Mouse (Mus musculus) liver, embryonic 12.5 days (tissue): ENCODE data around the gene Med12l. TPM values are rescaled to one million over a fixed set of nuclear protein-coding genes. Genes with fewer than 3 reads are reported as not detected.

ENCODE experiments used
- ATAC-seq: fragments of 200-750 bp; cut with Nextera tagmentation; 2 replicates; pipeline ENCODE4 v1.8.0; 2017; ENCODE audit warnings: moderate number of reproducible peaks, mild to moderate bottlenecking, moderate library complexity
- H3K27ac ChIP-seq: fragments of 300-500 bp; sonication (generic); 2 replicates; pipeline ENCODE4 v1.5.1; 2016; ENCODE audit warnings: mild to moderate bottlenecking
- H3K27me3 ChIP-seq: fragments of 300-500 bp; sonication (generic); replicated peaks from 2 replicates; pipeline ENCODE4 v1.6.1; 2016; ENCODE audit warnings: mild to moderate bottlenecking, moderate library complexity
- H3K36me3 ChIP-seq: fragments of 300-500 bp; sonication (generic); 2 replicates; pipeline ENCODE4 v1.6.1; 2016; ENCODE audit warnings: mild to moderate bottlenecking, moderate library complexity
- H3K4me1 ChIP-seq: fragments of 300-500 bp; sonication (generic); 2 replicates; pipeline ENCODE4 v1.6.1; 2016
- H3K4me2 ChIP-seq: fragments of 300-500 bp; sonication (generic); 2 replicates; pipeline ENCODE4 v1.6.1; 2016; ENCODE audit warnings: mild to moderate bottlenecking, moderate library complexity
- H3K4me3 ChIP-seq: fragments of 300-500 bp; sonication (generic); 2 replicates; pipeline ENCODE4 v1.5.1; 2016; ENCODE audit warnings: mild to moderate bottlenecking, moderate library complexity
- H3K9ac ChIP-seq: fragments of 300-500 bp; sonication (generic); 2 replicates; pipeline ENCODE4 v1.6.1; 2016; ENCODE audit warnings: mild to moderate bottlenecking, moderate library complexity
- H3K9me3 ChIP-seq: fragments of 300-500 bp; sonication (generic); replicated peaks from 2 replicates; pipeline ENCODE4 v1.6.1; 2016; ENCODE audit warnings: mild to moderate bottlenecking, moderate library complexity
- WGBS: fragments of 180-500 bp; shearing (Covaris S2); methylation state at CpG from one replicate; pipeline ENCODE4 v1.1.7; 2016; ENCODE audit not compliant: insufficient replicate concordance; 5-methylcytosine and 5-hydroxymethylcytosine counted together
- polyA plus RNA-seq: library from polyadenylated mRNA; unstranded; fragments of >200 nt; fragmentation: Nextera tagmentation; extraction: Ambion mirVana; gene quantifications from 2 replicates; pipeline ENCODE4 v1.2.1, GENCODE M21; 2016

Med12l gene
- polyA plus RNA-seq, 1 experiment from 2014 or later = 2.1 TPM

- no peak overlapping the region for H3K4me2 ChIP-seq
- WGBS = 79% methylated on average over 6 of the region's 6 CpGs
- no peaks in the 10 kb centered on the region for H3K4me1 ChIP-seq
- no peak overlapping the region for H3K9ac ChIP-seq
- ATAC-seq = no peak
- H3K27me3 ChIP-seq = no peaks in the 10 kb centered on the region
- H3K36me3 ChIP-seq = no peaks in the 10 kb centered on the region
- H3K27ac ChIP-seq = no peak overlapping the region
- H3K9me3 ChIP-seq = no peaks in the 10 kb centered on the region
- H3K4me3 ChIP-seq = no peak overlapping the region
These were observed 242.4 kb downstream of the Med12l start for GRCm38 (mm10) chr3:59248031-59248430.

GRCm38 (mm10) chr3:59250454-59250853 is 244.8 kb downstream of the Med12l start:
- ATAC-seq = no peak
- H3K9ac ChIP-seq = no peak overlapping the region
- H3K36me3 ChIP-seq = no peaks in the 10 kb centered on the region
- H3K9me3 ChIP-seq = no peaks in the 10 kb centered on the region
- H3K4me2 ChIP-seq = no peak overlapping the region
- no peaks in the 10 kb centered on the region for H3K4me1 ChIP-seq
- 84% methylated on average over 1 of the region's 1 CpGs for WGBS
- H3K27me3 ChIP-seq = no peaks in the 10 kb centered on the region
- H3K4me3 ChIP-seq = no peak overlapping the region
- H3K27ac ChIP-seq = no peak overlapping the region

GRCm38 (mm10) chr3:59257740-59258664 is 252.4 kb downstream of the Med12l start:
- no peak overlapping the region for H3K27ac ChIP-seq
- no peaks in the 10 kb centered on the region for H3K9me3 ChIP-seq
- H3K27me3 ChIP-seq = no peaks in the 10 kb centered on the region
- no peak overlapping the region for H3K4me3 ChIP-seq
- H3K4me1 ChIP-seq = no peaks in the 10 kb centered on the region
- WGBS = 78% methylated on average over 20 of the region's 20 CpGs
- no peak overlapping the region for H3K4me2 ChIP-seq
- no peak for ATAC-seq
- no peaks in the 10 kb centered on the region for H3K36me3 ChIP-seq
- no peak overlapping the region for H3K9ac ChIP-seq

GRCm38 (mm10) chr3:59260745-59261144 is 255.1 kb downstream of the Med12l start:
- no peak overlapping the region for H3K27ac ChIP-seq
- H3K36me3 ChIP-seq = no peaks in the 10 kb centered on the region
- no peak overlapping the region for H3K4me3 ChIP-seq
- H3K9ac ChIP-seq = no peak overlapping the region
- no peak overlapping the region for H3K4me2 ChIP-seq
- H3K4me1 ChIP-seq = no peaks in the 10 kb centered on the region
- ATAC-seq = no peak
- no peaks in the 10 kb centered on the region for H3K9me3 ChIP-seq
- 44% methylated on average over 5 of the region's 5 CpGs for WGBS
- no peaks in the 10 kb centered on the region for H3K27me3 ChIP-seq

GRCm38 (mm10) chr3:59261709-59262472 is 256.3 kb downstream of the Med12l start:
- Histone ChIP-seq H3K9me3 (no peaks in the 10 kb centered on the region), H3K4me2 (no peak overlapping the region), H3K27ac (no peak overlapping the region), H3K9ac (no peak overlapping the region), H3K4me1 (no peaks in the 10 kb centered on the region), H3K27me3 (no peaks in the 10 kb centered on the region), H3K36me3 (no peaks in the 10 kb centered on the region), H3K4me3 (no peak overlapping the region)
- no peak for ATAC-seq
- 74% methylated on average over 9 of the region's 9 CpGs for WGBS

GRCm38 (mm10) chr3:59262704-59263103 is 257.1 kb downstream of the Med12l start, which contains the start of gene P2ry12:
Gene P2ry12, minus strand, starts transcription at chr3:59262871.
- ATAC-seq = no peak
- Histone ChIP-seq H3K36me3 (no peaks in the 10 kb centered on the region), H3K27ac (no peak within 1 kb of the TSS), H3K9me3 (no peaks in the 10 kb centered on the region), H3K4me1 (no peaks in the 10 kb centered on the region), H3K4me2 (no peak within 1 kb of the TSS), H3K4me3 (no peak within 1 kb of the TSS), H3K9ac (no peak within 1 kb of the TSS), H3K27me3 (no peaks in the 10 kb centered on the region)
- 73% methylated on average over 7 of the region's 7 CpGs for WGBS

GRCm38 (mm10) chr3:59263417-59263816 is 257.8 kb downstream of the Med12l start:
- Histone ChIP-seq H3K27ac (no peak overlapping the region), H3K9ac (no peak overlapping the region), H3K27me3 (no peaks in the 10 kb centered on the region), H3K4me3 (no peak overlapping the region), H3K4me2 (no peak overlapping the region), H3K36me3 (no peaks in the 10 kb centered on the region), H3K4me1 (no peaks in the 10 kb centered on the region), H3K9me3 (no peaks in the 10 kb centered on the region)
- 71% methylated on average over 2 of the region's 2 CpGs for WGBS
- no peak for ATAC-seq

GRCm38 (mm10) chr3:59263988-59264387 is 258.4 kb downstream of the Med12l start:
- WGBS = 31% methylated on average over 3 of the region's 3 CpGs
- no peaks in the 10 kb centered on the region for H3K9me3 ChIP-seq
- no peak overlapping the region for H3K4me3 ChIP-seq
- H3K4me2 ChIP-seq = no peak overlapping the region
- H3K4me1 ChIP-seq = no peaks in the 10 kb centered on the region
- no peak for ATAC-seq
- H3K27ac ChIP-seq = no peak overlapping the region
- no peaks in the 10 kb centered on the region for H3K36me3 ChIP-seq
- no peaks in the 10 kb centered on the region for H3K27me3 ChIP-seq
- H3K9ac ChIP-seq = no peak overlapping the region

- H3K27me3 ChIP-seq = no peaks in the 10 kb centered on the region
- no peak overlapping the region for H3K9ac ChIP-seq
- H3K4me1 ChIP-seq = no peaks in the 10 kb centered on the region
- no peaks in the 10 kb centered on the region for H3K9me3 ChIP-seq
- ATAC-seq = no peak
- H3K4me3 ChIP-seq = no peak overlapping the region
- H3K4me2 ChIP-seq = no peak overlapping the region
- no peaks in the 10 kb centered on the region for H3K36me3 ChIP-seq
- no peak overlapping the region for H3K27ac ChIP-seq
- WGBS = 78% methylated on average over 6 of the region's 6 CpGs
These were observed 265.2 kb downstream of the Med12l start for GRCm38 (mm10) chr3:59270811-59271210.

- ATAC-seq = no peak
- no peak overlapping the region for H3K4me2 ChIP-seq
- H3K27ac ChIP-seq = no peak overlapping the region
- H3K4me1 ChIP-seq = no peaks in the 10 kb centered on the region
- no peak overlapping the region for H3K9ac ChIP-seq
- 66% methylated on average over 3 of the region's 3 CpGs for WGBS
- H3K9me3 ChIP-seq = no peaks in the 10 kb centered on the region
- no peaks in the 10 kb centered on the region for H3K27me3 ChIP-seq
- H3K36me3 ChIP-seq = no peaks in the 10 kb centered on the region
- H3K4me3 ChIP-seq = no peak overlapping the region
These were observed 272.1 kb downstream of the Med12l start for GRCm38 (mm10) chr3:59277502-59278253.

- Histone ChIP-seq H3K27me3 (no peaks in the 10 kb centered on the region), H3K27ac (no peak overlapping the region), H3K4me2 (no peak overlapping the region), H3K4me3 (no peak overlapping the region), H3K9me3 (no peaks in the 10 kb centered on the region), H3K4me1 (no peaks in the 10 kb centered on the region), H3K36me3 (no peaks in the 10 kb centered on the region), H3K9ac (no peak overlapping the region)
- WGBS = 65% methylated on average over 3 of the region's 3 CpGs
- ATAC-seq = no peak
These were observed 272.6 kb downstream of the Med12l start for GRCm38 (mm10) chr3:59278254-59278533.

GRCm38 (mm10) chr3:59278620-59279019 is 273.0 kb downstream of the Med12l start:
- Histone ChIP-seq H3K36me3 (no peaks in the 10 kb centered on the region), H3K4me3 (no peak overlapping the region), H3K27ac (no peak overlapping the region), H3K27me3 (no peaks in the 10 kb centered on the region), H3K9me3 (no peaks in the 10 kb centered on the region), H3K4me1 (no peaks in the 10 kb centered on the region), H3K4me2 (no peak overlapping the region), H3K9ac (no peak overlapping the region)
- no peak for ATAC-seq
